Mouse (Mus musculus): ENCODE measurements around the gene Vwa2. TPM values are rescaled to one million over a fixed set of nuclear protein-coding genes. Genes with fewer than 3 reads are reported as not detected.

Gene Vwa2
- polyA plus RNA-seq (2021; fragmentation: Nextera tagmentation) = 0.03 TPM in 1 of 2 replicates, not detected in the other
- long read RNA-seq, experiment 1 = 0 reads
- long read RNA-seq, experiment 2 = 0 reads

GRCm38 (mm10) chr19:56873816-56874600 lies at the start of gene Vwa2:
Vwa2 (plus strand) TSS chr19:56874249.

DNA sequence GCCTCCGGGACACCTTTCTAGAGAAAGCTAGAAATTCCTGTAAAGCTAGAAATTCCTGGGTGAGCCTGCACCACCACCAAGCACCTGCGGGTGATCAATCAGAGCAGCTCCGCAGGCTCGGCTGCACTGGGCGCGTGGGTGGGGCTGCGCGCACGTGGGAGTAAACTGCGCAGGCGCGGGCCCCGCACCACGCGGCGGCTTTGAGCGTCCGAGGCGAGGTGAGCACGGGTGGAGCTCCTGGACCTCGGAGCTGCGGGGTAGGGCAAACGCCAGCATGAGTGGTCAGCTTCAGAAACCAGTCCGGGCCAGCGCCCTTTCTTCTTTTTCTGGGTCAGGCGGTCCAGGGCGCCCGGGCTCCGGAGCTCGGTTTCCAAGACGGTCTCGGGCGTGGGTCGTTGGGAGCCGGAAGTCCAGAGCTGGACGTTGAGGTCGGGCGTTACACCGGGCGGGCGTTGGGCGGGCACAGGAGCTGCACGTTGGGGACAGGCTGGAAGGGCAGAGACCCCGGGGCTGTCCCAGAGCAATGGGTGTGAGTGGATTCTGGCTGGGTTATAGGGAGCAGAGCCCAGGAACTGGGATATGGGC lies 47.9 kb upstream of the Vwa2 start, which contains the start of gene Tdrd1:
Gene Tdrd1 (plus strand): TSS at position 163 of the 585 bp plus-strand sequence.

Other genes starting within 250 kb of the Vwa2 start
- gene Adrb1, start 152.1 kb upstream of the Vwa2 start, polyA plus RNA-seq (2021; fragmentation: Nextera tagmentation) = 2.9 and 16.6 TPM in 2 replicates
- 17.9 and 18.8 TPM in 2 replicates for gene Ccdc186, start 52.1 kb upstream of the Vwa2 start, polyA plus RNA-seq (2021; fragmentation: Nextera tagmentation)
- gene Tdrd1, start 48.0 kb upstream of the Vwa2 start, polyA plus RNA-seq (2021; fragmentation: Nextera tagmentation) = 0.05 and 0.08 TPM in 2 replicates
- gene Afap1l2, start 134.0 kb downstream of the Vwa2 start, polyA plus RNA-seq (2021; fragmentation: Nextera tagmentation) = 2.7 TPM in 2 replicates

Measured in left cerebral cortex, adult 6 months (tissue).